Mouse (Mus musculus): ENCODE data around the gene Chpt1. TPM values are rescaled to one million over a fixed set of nuclear protein-coding genes. Genes with fewer than 3 reads are reported as not detected.

The Chpt1 gene
- polyA plus RNA-seq, 2 experiments from 2014 or later: 1.3 to 4.7 TPM

- no peak for ATAC-seq
These were observed 99.7 kb downstream of the Chpt1 start for GRCm38 (mm10) chr10:88404220-88404619.

GRCm38 (mm10) chr10:88403021-88403420, 100.9 kb downstream of the Chpt1 start:
- no peak for ATAC-seq

Other genes with a start within 250 kb of the Chpt1 start
- gene Dram1, start 125.0 kb downstream of the Chpt1 start, polyA plus RNA-seq (2017; shearing (Covaris generic)): under 1 TPM in 1 of 2 experiments, not detected in 1; 0.33 TPM
- 1 to 10 TPM; 3.4 to 4.8 TPM for gene Gnptab, start 124.9 kb downstream of the Chpt1 start, polyA plus RNA-seq (2017; shearing (Covaris generic))
- gene Sycp3, start 44.5 kb downstream of the Chpt1 start, polyA plus RNA-seq (2017; shearing (Covaris generic)): not detected
- not detected for gene Mybpc1, start 101.1 kb upstream of the Chpt1 start, polyA plus RNA-seq (2017; shearing (Covaris generic))
- gene Spic, start 180.9 kb upstream of the Chpt1 start, polyA plus RNA-seq (2017; shearing (Covaris generic)): 1 to 10 TPM in 1 of 2 experiments, not detected in 1; 3.4 TPM
- gene Arl1, start 226.8 kb upstream of the Chpt1 start, polyA plus RNA-seq (2017; shearing (Covaris generic)): 10 to 100 TPM; 50.0 to 64.7 TPM

Measured in activated CD4-positive, CD25-positive, alpha-beta regulatory T cell, adult 4 months (primary cell).